Mouse (Mus musculus) monocyte, adult 5-6 weeks (primary cell): ENCODE data around the gene Edem3. TPM values are rescaled to one million over a fixed set of nuclear protein-coding genes. Genes with fewer than 3 reads are reported as not detected.

Experiments used
- ATAC-seq: fragments of 153-309, 156-312 bp; replicated peaks from 2 replicates; pipeline ENCODE4 v1.8.0; 2017; ENCODE audit warnings: mild to moderate bottlenecking; ENCODE audit not compliant: low TSS enrichment, insufficient number of reproducible peaks, severe bottlenecking, poor library complexity, low FRiP score
- total RNA-seq: library from RNA; stranded (forward); fragments of 200-1000, 200-491, 200-594 nt; gene quantifications from 3 replicates; pipeline ENCODE4 v1.2.3, GENCODE M21; 2017

Gene Edem3
- total RNA-seq, 1 experiment from 2014 or later = 29.2 TPM

GRCm38 (mm10) chr1:151851051-151851848 is 96.1 kb downstream of the Edem3 start:
- ATAC-seq = no peak

DNA sequence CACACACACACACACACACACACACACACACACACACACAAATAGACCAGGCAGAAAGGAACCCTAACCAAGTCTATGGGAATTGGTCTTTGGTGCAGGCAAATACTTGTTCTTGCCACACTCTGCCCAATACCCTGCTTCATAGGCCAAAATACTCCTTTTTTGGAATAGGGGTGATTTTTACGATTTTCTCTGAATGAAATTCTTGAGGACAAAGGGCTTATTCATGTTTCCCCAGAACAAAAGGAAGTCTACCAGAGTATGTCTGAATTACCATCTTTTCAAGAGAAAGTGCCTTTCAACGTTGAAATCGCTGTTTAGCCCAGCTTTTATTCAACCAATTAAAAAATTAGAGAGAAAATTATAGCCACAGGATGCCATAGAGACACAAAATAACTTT is 96.8 kb downstream of the Edem3 start:
- ATAC-seq = no peak

DNA sequence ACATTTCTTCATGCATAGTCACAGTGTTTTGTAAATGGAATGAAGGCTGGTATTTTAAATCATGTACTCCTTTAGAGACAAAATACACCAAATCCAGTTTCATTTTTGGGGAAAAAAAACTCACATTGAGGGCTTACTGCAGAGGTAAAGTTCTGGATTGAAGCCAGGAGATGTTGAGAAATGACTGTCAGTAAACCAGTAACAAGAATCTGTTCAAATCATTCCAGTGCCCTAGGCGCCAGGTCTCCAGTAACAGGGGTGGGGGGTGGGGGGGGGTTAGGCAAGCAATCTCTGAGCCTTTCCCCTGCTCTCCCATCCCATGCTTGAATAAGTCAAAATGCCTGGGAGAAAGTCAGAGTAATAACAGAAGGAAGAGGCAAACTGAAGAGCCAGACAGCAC is 100.4 kb downstream of the Edem3 start:
- ATAC-seq = no peak

GRCm38 (mm10) chr1:151858474-151858873 is 103.3 kb downstream of the Edem3 start:
- ATAC-seq = no peak

DNA sequence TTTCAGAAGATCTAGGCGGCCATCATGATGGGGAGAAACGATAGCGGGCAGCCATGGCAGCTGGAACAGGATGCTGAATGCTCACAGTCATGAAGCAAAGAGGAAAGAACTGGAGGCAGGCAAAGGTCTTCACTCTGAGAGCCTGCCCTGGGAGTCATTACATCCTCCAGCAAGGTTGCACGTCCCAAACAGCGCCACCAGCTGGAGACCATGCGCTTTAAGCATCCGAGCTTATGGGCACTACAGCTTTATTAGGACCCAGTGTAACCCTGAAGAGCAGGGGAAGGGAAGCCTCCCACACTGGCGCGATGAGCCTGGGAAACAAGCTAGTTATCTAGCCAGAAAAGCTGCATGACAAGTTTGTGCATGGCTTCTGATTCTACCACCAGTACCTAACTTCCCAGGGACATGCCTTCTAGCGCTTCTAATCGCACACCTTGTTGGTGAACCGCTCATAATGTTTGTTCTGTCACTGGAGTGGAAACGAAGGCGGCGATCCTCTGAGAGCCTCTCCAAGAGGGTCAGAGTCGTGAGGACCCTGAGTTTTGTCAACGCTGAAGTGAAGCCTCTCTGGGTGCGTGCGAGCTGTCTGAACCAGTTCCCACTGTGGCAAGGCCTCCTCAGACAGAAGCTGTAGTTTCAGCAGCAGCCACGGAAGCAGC is 106.3 kb downstream of the Edem3 start:
- ATAC-seq = no peak

DNA sequence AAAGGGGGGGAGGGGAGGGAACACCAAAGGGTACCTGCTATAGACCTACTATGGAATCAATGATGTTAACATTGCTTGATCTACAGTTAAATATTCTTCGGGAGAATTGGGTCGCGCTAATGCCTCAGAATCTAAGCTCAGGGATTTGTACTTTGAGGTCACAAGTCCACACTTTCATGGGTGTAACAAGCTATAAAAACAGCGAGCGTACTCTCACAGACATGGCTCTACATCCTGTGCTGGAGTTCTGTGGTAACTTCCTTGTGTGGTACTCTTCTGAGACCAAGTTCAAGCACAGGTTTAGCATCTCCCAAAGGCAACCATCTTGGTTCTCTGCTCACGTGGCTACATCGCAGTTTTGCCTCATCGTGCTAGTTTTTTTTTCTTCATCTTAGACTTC is 106.9 kb downstream of the Edem3 start:
- no peak for ATAC-seq

- no peak for ATAC-seq
Measured at GRCm38 (mm10) chr1:151863135-151863796, 108.1 kb downstream of the Edem3 start.

DNA sequence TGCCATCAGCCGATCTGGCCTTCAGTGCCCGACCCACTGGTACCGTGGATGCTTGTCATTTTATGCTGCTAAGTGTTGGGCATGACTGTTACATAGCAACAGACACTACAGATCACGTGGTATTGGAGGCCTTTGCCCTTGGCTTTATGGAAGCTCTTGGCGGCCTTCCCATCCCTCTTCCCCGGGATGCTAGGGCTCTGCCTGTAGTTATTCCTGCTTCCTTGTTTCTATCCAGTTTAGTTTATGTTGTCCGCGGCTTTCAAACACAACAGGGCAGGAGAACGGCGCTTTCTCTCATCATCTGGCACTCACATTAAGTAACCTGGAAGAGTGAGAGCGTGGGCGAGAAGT is 108.6 kb downstream of the Edem3 start:
- ATAC-seq = no peak

- ATAC-seq = no peak
Measured at GRCm38 (mm10) chr1:151864326-151864725, 109.2 kb downstream of the Edem3 start.

Other genes starting within 250 kb of the Edem3 start
- gene Fam129a, start 184.2 kb upstream of the Edem3 start, total RNA-seq = 94.5 to 113 TPM (median 95.7 TPM) in 3 replicates